Mouse (Mus musculus): Measurements from ENCODE around the gene Gjd2.

Gene Gjd2

DNA sequence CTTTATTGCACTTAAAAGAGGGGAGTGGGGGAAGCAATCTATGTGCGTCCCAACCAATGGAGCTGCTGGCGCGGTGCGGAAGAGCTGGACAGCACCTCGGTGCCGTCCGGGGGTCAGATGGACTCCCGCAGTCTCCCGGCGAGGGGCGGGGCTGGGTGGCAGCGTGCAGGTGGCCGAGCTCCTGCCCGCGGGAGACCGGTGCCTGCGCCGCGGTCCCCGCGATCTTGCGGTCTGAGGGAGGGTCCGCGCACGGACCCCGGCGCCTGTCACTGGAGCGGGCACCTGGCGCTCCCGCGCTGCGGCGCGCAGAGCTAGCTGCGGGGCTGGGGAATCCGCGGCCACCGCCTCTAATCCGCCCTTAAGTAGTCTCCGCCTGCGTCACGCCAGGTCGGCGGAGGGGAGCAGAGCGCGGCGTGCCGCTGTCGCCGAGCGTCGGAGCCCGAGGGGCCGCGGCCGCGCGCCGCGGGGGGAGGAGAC, at the start of gene Gjd2:
TSS of gene Gjd2 (minus strand) at position 325 of the 477 bp plus-strand sequence.
- peak; percentile 2 for DNase-seq (ENCODE audit: low read depth, low spot score)

DNA sequence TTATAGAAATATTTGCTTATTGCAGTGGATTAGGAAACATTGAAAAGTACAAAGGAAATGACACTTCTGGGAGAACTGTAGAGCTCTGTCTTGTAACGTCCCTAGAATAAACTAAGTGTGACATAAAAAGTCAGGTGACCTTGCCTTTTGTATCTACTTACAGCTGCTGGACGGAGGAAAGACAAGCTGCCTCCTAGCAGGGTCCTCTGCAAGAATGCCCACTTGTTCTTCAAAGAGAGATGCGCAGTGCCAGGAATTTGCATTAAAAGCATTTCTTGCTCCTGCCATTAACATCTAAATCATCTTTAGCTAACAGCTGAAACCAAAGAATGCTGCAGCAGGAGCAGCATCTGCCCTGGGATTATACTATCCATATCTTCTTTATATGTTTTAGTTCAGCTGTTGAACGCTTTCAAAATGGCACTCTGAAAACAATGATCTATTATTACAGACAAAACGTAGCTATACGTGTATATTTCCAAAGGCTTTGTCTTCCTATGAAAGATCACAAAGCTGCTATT, 46.7 kb upstream of the Gjd2 start:
- DNase-seq (ENCODE audit: low read depth, low spot score), result no peak

DNA sequence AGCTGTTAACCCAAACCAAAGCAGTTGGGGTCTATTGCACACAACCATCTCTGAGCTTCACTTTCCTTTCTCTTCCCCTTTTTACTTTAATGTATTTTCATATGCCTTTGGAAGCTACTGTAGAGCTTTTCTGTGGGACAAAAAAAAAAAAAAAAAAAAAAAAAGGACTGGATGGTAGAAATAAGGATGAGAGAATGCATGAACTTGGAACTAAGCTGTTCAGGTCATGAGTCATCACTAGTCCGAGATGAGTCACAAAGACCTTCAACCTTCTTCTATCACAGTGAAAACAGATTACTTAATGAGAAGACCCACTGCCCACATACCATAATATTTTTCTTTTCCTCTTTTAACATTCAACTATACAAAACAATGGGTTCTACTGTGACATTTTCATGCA, 46.2 kb upstream of the Gjd2 start:
- no peak for DNase-seq (ENCODE audit: low read depth, low spot score)

DNA sequence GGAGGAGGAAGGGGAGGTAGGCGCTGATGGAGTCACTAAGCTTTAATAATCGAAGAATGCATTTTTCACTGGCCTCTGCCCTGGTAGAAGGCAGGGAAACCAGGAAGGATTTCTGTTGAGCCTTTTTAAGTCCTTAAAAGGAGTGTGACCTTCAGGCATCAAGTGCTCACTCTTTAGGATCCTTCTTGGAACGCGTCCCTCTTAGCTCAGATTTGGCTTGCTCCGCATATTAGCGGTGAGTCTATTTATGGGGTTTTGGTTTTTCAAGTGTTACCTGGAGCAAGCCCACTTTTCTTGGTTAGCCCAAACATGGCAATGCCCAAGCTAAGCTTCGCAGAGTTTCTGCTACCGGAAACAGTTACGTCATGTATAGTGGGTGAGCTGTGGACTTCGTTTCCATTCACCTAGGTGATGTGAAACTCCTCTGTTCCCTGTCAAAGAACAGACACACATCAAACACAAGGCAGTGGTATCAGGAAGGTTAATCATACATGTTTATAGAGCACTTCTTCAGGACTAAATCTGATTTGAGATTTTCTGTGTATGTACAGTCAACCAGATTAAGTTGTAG, 44.9 kb upstream of the Gjd2 start:
- DNase-seq (ENCODE audit: low read depth, low spot score), result peak; percentile 34

DNA sequence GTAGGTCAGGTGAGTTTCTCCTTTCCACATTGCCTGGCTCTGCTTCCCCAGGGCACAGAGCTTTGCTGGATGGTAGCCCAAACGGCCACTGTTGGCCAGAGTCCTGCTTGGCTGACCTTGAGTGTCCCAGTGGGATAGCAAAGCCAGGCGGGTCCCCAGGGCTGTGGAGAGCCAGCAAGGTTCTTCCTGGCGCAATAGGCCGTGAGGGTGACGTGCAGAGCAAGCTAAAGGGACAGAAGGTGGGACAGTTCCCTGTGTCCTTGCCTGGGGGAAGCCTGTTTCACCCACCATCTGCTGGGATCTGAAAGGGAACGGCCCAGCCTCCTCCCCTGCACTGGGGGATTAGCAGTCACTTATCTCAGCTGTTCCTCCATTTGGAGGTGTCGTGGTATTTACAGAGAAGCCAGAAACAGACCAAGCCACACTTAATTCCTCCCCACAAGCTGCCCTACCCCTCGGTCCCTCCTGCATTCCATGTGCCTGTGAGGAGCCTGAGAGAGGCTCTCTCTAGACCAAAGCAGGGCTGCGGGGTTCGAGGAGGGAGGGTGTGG, 44.0 kb upstream of the Gjd2 start:
- no peak for DNase-seq (ENCODE audit: low read depth, low spot score)

DNA sequence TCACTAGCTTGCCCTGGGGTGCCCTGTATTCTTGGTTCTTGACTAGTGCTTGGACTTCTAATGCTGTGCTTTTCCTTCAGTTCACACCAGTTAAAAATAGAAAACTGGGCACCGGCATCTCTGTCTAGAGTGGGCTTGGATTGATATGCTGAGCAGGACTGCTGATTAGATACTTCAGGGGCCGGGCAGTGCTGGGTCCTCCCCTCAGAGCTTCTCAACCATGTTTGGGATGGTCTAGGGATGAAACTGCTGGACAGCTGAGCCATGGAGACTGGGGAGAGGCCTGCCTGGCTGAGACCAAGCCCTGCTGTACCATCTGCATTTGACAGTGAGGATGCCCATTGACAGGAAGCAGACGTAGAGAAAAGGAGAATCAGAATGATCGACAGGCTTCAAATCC, 40.7 kb upstream of the Gjd2 start:
- no peak for DNase-seq (ENCODE audit: low read depth, low spot score)

DNA sequence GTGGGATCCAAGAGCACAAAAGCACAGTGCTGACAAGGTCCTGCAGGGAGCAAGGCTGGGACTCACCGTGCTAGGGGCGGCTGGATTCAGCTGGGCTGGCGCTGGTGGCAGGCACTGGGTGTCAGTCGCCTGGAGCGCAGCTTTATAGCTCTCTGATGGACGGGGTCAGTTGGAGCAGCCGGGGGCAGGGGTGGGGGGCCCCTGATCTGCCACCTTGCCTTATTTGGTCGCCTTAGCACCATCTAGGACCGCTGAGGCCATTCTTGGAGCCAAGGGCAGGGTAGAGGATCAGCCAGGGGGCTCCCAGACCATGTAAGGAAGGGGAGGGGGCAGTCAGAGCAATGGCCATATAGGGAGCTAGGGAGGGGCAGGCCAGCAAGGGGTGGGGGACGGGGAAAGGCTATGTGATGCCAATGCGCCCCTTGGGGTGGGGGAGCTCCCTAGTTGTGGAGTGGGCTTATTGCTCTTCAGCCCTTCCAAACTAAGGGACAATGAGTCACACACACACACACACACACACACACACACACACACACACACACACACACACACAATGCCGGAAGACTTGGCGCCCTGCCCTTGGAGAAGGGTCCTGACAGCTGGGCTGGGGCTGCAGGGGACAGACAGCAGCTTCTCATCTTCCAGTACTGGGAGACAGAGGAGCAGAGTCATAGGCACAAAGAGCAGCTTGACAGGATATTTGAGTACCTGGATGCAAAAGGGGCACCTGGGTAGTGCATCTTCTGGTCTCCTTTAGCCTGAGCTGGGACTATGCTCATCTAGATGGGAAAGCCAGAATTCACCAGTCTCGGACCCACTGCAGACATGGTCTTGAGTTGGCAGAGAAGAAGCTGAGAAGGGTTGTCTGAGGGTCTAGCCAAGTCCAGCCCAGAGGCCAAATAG, 39.5 kb upstream of the Gjd2 start, which contains the start of gene Actc1:
TSS of gene Actc1 (minus strand) at position 853 of the 903 bp plus-strand sequence.
- DNase-seq (ENCODE audit: low read depth, low spot score), result no peak

DNA sequence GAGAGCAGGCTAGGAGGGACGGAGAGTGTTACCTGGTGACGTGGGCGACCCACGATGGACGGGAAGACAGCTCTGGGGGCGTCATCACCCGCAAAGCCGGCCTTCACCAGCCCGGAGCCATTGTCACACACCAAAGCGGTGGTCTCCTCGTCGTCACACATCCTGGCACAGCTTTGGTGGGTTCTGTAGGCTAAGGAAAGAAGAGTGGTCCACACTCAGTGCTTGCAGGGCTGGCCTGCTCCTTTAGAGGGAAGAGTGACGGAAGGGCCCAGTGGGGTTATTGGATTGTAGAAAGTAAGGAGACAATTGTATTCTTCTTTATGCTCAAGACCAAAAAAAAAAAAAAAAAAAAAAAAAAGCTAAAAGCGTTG, 38.4 kb upstream of the Gjd2 start:
- no peak for DNase-seq (ENCODE audit: low read depth, low spot score)

DNA sequence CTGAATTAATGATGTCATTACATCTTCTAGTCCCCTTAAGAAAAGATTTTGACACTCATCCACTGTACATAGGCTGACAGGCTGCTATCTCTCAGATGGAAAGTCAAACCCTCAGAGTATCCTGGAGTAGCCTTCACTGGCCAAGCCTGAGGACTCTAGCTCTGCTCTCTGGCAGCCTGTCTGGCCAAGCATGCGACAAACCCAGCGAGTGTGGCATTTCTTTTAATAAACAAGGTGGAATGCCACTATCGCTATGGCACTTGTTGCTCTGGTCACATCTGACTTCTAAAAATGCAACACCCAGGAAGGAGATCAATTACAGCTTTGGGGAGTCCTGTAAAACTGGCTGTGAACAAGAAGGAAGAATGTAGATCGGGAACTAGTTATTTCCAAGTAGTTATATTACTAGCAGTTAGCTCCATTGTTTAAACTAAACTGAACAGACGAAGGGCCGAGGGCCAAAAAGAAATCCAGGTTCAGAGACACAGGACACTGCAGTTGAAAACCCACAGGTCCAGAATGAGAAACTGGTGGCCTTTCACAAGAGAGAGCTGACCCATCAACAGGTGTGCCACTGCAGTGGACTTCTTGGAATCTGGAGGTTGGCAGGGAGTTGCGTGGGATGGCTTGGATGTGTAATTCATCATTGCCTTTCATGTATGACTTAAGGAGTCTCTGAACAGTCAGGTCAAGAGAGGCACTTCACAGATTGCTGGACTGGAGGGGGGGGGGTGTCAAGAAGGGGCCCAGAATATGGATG, 37.9 kb upstream of the Gjd2 start:
- no peak for DNase-seq (ENCODE audit: low read depth, low spot score)

DNA sequence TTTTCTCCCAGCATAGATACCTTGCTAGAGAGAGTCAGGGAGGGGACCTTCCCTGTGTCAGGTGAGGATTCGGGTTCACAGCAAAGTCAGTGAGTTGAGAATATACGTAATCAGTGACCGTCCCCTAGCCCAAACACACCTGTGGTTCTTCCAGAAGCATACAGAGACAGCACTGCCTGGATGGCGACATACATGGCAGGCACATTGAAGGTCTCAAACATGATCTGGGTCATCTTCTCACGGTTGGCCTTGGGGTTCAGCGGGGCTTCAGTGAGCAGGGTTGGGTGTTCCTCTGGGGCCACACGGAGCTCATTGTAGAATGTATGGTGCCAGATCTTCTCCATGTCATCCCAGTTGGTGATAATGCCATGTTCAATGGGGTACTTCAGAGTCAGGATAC, 36.7 kb upstream of the Gjd2 start:
- no peak for DNase-seq (ENCODE audit: low read depth, low spot score)

DNA sequence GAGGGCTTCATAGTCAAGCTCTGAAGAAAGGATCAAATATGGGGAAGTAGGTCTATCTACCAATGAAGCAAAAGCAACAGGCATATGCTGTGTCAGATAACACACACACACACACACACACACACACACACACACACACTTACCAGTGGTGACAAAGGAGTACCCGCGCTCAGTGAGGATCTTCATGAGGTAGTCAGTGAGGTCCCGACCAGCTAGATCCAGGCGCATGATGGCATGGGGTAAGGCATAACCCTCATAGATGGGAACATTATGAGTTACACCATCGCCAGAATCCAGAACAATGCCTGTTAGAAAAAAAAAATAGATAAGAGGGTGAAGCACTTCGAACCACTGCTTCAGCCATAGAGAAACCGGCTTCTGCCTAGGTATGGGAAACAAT, 36.0 kb upstream of the Gjd2 start:
- DNase-seq (ENCODE audit: low read depth, low spot score), result no peak

DNA sequence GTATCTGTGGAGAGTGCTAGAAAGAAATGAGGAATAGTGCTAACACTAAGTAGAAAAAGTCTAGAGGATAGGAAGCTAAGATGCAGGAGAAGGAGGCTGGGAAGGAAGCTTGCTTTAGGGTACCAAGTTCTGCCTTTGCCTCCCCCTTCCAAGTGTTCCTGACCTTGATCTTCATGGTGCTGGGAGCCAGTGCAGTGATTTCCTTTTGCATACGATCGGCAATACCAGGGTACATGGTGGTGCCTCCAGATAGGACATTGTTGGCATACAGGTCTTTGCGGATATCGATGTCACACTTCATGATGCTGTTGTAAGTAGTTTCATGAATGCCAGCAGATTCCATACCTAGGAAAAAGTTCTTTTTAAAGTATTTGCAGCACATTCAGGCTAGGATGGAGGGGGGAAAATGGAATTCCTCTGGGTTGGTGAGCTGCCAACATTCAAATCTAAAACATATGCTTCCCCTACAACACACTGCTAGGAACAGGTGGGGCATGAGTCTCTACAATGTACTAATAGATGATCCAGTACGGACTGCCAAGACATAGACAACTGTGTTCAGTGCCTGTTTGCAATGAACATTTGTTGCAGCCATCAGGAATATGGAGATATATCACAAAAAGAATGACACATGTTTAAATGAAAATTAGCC, 34.7 kb upstream of the Gjd2 start:
- DNase-seq (ENCODE audit: low read depth, low spot score), result no peak

DNA sequence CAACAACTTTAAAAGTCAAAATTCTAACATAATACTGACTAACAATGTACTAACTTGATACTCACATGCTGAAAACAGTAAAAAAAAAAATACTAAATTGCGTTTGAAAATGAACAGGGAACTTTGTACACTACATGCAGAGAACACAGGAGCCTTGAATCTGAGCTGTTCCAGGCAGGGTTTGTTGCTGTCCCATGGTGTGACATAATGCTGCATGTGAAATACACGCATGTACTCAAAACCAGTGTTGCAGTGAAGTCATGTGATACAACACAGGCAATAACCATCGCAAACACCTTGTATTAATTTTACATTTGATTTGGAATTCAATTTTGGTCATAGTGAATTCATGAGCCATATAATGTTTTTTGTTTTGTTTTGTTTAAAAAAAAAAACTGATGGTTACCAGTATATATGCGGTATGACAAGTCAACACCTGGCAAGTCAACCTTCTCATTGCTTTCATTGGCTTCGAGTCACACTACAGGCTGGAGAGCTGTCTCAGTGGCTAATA, 32.8 kb upstream of the Gjd2 start:
- DNase-seq (ENCODE audit: low read depth, low spot score), result no peak

DNA sequence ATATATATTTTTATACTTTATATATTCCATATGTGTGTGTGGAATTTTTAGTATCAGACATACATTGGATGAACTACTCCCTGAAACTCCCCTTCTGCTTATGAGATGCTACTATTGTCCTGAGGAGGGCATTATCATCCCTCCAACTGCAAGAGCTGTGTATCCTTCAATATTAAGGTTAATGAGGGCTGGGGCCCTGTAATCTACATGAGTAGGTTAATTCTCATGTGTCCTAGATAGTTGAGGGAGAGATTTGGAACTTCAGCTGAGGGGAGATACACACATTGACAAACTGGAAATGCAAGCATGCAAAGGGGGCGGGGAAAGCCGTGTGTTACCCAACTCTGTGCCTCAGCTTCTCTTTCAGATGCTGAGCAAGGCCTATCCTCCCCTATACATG, 24.5 kb upstream of the Gjd2 start:
- no peak for DNase-seq (ENCODE audit: low read depth, low spot score)

DNA sequence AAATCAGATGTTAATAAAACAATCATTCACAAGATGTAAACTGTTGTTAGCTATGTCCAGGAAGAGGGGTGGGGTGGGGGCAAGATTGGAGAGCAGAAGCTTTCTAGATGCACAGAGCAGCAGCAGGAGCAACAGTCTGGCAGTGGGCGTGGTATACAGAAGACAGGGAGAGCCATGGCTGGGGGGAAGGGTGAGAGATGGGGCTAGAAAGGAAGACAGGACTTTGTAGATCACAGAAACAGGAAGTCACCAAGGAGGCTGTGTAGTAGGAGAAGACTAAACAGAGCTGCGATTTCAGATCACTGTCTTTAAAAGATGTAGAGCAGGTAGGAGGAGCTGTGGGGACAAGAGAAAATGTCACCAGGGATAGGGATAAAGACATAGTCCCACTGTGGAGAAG, 18.8 kb upstream of the Gjd2 start:
- DNase-seq (ENCODE audit: low read depth, low spot score), result peak; percentile 51

DNA sequence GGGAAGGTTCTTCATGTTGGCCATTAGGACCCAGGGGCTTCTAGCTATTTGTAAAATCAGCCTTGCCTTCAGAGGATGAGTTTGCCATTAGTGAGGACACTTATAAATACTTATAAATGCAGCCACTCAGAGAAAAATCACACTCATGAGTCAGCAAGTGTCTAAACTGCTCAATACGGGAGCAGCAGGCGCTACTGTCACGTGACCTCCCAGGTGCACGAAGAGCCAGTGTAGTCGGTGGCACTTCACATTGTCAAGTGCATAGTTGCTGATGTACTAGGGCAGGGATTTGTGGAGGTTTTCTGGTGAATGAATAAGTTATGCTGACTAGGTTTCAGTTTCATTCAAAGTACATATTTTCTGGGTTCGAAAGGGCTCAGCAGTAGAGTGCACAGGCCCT, 10.0 kb upstream of the Gjd2 start:
- DNase-seq (ENCODE audit: low read depth, low spot score), result no peak

DNA sequence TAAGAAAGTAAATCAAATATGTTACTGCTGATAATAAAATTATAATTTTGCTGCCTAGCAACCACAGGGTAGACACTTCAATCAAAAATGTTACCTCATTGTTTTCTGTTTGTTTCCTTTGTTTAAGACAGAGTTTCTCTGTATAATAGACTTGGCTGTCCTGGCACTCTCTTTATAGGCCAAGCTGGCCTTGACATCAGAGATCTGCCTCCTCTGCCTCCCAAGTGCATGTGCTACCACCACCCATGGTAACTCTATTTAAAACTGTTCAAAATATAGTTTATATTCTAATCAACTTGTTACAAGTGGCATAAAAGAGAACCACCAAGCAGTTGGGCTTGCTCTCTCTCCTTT, 6.8 kb upstream of the Gjd2 start:
- DNase-seq (ENCODE audit: low read depth, low spot score), result no peak

DNA sequence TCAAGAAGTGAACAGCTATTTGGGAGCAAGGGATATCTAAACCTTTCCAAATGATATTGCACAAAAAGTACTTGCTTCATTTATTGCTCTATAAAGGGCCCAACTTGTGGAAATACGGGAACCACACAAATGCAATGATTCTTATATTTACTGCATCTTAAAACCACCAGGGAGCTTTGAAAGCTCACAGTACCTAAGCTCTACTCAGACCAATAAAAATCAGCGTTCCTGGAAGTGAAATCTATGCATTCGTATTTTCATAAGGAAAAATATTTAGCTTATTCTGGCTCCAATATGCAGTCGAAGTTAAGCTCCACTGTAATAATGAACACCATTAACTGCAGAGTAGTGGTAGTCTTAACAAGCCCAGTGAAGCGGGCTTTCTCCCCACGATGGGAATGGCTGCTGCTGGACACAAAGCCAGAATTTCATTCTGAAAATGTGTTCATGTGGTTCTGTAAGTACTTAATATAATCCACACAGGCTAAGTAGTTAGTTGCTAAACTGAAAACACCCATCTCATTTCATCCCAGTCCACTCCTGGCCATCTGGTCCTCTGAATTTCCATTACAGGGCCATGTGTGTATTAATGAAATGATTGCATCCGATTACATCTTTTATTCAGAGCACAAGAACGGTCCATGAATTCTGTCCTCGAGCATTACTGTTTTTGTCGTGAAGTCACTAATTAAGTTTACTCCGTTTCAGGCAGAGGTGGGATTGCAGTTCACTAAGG, 6.2 kb upstream of the Gjd2 start:
- no peak for DNase-seq (ENCODE audit: low read depth, low spot score)

DNA sequence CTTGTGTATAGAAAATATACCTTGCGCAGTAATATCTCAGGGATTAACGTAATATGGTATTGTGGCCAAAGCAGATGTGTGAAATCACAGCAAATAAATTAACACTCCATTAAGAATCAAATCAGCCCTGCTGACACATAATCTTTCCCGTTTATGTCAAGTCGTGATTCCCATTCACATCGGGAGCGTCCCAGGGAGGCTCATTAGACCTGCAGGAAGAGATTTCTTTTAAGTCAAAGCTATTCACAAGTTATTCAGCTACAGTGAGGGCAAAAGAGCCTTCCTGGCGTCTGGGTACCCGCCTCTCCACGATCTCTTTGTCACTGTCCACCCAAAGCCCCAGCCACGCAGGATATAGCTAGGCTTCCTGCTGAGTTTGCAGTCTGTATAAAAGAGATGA, 4.7 kb upstream of the Gjd2 start:
- DNase-seq (ENCODE audit: low read depth, low spot score), result no peak

DNA sequence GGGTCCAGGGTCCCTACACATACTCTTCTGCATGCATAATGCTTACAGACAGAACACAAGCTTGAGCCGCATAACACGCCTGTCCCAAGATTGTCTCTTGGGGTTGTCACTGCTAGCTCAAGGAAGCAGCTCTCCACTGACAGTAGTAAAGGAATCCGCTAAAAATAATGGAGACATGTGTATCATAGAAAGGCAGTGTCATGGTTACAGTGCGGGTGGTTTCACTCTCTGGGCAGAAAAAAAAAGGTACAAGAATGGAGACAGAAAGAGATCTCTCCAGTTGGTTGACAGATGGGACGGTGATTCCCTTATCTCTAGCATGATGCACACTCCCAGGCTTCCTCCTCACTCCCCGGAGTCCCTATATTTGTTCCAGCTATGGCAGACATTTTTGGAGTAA, 1.4 kb upstream of the Gjd2 start:
- no peak for DNase-seq (ENCODE audit: low read depth, low spot score)

DNA sequence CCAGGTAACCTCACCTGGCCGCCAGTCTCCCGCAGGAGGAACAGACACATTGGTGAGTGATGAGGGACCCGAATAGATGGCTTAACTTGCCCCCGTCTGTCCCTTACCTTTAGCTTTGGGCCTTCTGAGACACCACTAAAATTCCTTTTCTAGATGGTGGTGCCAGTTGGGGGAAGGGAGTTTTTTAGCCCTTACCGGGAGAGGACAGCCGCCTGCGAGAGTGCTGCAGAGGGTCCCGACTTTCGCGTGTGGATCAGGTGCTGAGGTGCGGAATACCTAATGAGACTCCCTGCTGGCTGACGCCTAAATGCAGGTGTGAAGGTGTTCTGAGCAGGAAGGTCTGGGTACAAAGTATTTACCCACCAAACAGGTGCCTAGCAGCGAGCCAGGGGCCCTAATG, 427 bp upstream of the Gjd2 start:
- no peak for DNase-seq (ENCODE audit: low read depth, low spot score)

Data from CD4-positive helper T cell, adult 2 months (primary cell).